Mouse (Mus musculus): Measurements from ENCODE around the gene Gm20388. TPM values are rescaled to one million over a fixed set of nuclear protein-coding genes. Genes with fewer than 3 reads are reported as not detected.
"Not testable (repeated sequence)": the region's sequence is repeated elsewhere in the genome, so short reads cannot be mapped to it uniquely, and the experiment has no call there.

The Gm20388 gene
- total RNA-seq, 1 experiment from 2014 or later, result 10.0 TPM

DNA sequence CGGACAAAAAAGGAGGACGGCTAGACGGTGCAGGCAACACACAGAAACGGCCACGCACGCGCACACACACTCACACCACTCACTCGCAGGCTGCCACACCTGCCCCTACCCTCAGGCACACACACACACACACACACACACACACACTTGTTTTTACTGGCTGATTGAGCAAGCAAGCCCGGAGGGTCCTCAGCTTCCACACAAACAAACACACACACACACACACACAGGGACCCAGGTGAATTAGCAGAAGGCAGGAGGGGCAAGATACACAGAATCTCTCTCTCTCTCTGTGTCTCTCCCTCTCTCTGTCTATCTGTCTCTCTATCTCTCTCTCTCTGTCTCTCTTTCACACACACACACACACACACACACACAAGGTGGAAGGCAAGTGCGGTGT lies 3664.7 kb downstream of the Gm20388 start:
- not testable (repeated sequence) for ATAC-seq (replicated peaks; ENCODE audit: insufficient number of reproducible peaks, low FRiP score, low TSS enrichment, poor library complexity, severe bottlenecking)

- not testable (repeated sequence) for ATAC-seq (replicated peaks; ENCODE audit: insufficient number of reproducible peaks, low FRiP score, low TSS enrichment, poor library complexity, severe bottlenecking)
Observed at GRCm38 (mm10) chr8:123600666-123601172, 3690.1 kb downstream of the Gm20388 start.

DNA sequence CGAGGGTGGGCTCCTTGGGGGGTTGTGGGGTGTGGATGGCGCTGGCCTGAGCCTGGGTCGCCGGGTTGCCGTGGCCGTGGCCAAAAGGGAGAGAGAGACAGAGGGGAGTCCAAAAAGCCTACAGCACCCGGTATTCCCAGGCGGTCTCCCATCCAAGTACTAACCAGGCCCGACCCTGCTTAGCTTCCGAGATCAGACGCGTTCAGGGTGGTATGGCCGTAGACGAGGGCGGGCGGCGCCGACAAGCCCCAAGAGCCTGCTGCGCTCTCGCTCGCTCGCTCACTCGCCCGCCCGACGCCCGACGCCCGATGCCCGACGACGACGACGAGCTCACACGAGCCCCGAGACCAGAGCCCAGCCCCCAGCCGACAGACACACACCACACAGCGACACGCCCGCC lies 3690.8 kb downstream of the Gm20388 start:
- ATAC-seq (replicated peaks; ENCODE audit: insufficient number of reproducible peaks, low FRiP score, low TSS enrichment, poor library complexity, severe bottlenecking), result not testable (repeated sequence)

- not testable (repeated sequence) for ATAC-seq (replicated peaks; ENCODE audit: insufficient number of reproducible peaks, low FRiP score, low TSS enrichment, poor library complexity, severe bottlenecking)
Observed at GRCm38 (mm10) chr8:123612652-123613051, 3702.0 kb downstream of the Gm20388 start.

GRCm38 (mm10) chr8:123623523-123623922 lies 3712.9 kb downstream of the Gm20388 start:
- ATAC-seq (replicated peaks; ENCODE audit: insufficient number of reproducible peaks, low FRiP score, low TSS enrichment, poor library complexity, severe bottlenecking), result not testable (repeated sequence)

GRCm38 (mm10) chr8:123624274-123624673 lies 3713.6 kb downstream of the Gm20388 start:
- ATAC-seq (replicated peaks; ENCODE audit: insufficient number of reproducible peaks, low FRiP score, low TSS enrichment, poor library complexity, severe bottlenecking), result no peak

- no peak for ATAC-seq (replicated peaks; ENCODE audit: insufficient number of reproducible peaks, low FRiP score, low TSS enrichment, poor library complexity, severe bottlenecking)
Observed at GRCm38 (mm10) chr8:123624702-123625101, 3714.1 kb downstream of the Gm20388 start.

DNA sequence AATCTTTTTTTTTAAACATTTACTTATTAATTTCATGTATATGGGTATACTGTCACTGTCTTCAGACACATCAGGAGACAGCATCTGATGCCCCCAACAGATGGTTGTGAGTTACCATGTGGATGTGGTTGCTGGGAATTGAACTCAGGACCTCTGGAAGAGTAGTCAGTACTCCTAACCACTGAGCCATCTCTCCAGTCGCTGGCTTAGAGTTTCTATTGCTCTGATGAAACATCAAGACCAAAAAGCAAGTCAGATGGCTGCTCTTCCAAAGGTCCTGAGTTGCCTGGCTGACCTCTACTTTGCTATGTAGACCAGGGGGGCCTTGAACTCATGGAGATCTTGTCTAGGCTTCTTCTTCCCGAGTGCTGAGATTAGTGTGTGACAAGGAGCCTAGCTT lies 3715.1 kb downstream of the Gm20388 start:
- ATAC-seq (replicated peaks; ENCODE audit: insufficient number of reproducible peaks, low FRiP score, low TSS enrichment, poor library complexity, severe bottlenecking), result no peak

GRCm38 (mm10) chr8:123627410-123628147 lies 3716.9 kb downstream of the Gm20388 start:
- no peak for ATAC-seq (replicated peaks; ENCODE audit: insufficient number of reproducible peaks, low FRiP score, low TSS enrichment, poor library complexity, severe bottlenecking)

- ATAC-seq (replicated peaks; ENCODE audit: insufficient number of reproducible peaks, low FRiP score, low TSS enrichment, poor library complexity, severe bottlenecking), result peak; percentile 58; the same call in 1 of the 2 replicates
Observed at GRCm38 (mm10) chr8:123628253-123628967, 3717.8 kb downstream of the Gm20388 start.

- ATAC-seq (replicated peaks; ENCODE audit: insufficient number of reproducible peaks, low FRiP score, low TSS enrichment, poor library complexity, severe bottlenecking), result peak; percentile 73
Observed at GRCm38 (mm10) chr8:123628968-123629755, 3718.5 kb downstream of the Gm20388 start.

GRCm38 (mm10) chr8:123630058-123630457 lies 3719.4 kb downstream of the Gm20388 start:
- no peak for ATAC-seq (replicated peaks; ENCODE audit: insufficient number of reproducible peaks, low FRiP score, low TSS enrichment, poor library complexity, severe bottlenecking)

DNA sequence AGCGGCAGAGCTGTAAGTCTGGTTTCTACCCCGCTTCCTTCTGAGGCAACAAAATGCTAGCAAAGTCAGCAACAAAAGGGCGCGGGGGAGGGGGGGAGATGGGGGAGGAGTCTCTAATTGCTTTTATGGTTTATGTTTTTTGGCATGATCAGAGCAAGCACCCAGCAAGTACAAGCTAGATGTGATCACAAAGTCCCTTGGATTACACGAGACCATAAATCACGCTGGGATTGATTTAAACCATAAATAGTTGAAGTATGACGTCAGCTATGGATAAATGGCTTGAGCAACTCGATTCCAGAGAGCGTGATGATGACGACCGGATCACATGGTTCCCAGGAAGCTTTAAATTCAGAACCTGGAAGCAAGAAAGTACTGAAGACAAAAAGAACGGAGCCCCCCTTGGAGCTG lies 3720.2 kb downstream of the Gm20388 start:
- ATAC-seq (replicated peaks; ENCODE audit: insufficient number of reproducible peaks, low FRiP score, low TSS enrichment, poor library complexity, severe bottlenecking), result no peak

- ATAC-seq (replicated peaks; ENCODE audit: insufficient number of reproducible peaks, low FRiP score, low TSS enrichment, poor library complexity, severe bottlenecking), result not testable (repeated sequence)
Observed at GRCm38 (mm10) chr8:123631746-123632145, 3721.1 kb downstream of the Gm20388 start.

DNA sequence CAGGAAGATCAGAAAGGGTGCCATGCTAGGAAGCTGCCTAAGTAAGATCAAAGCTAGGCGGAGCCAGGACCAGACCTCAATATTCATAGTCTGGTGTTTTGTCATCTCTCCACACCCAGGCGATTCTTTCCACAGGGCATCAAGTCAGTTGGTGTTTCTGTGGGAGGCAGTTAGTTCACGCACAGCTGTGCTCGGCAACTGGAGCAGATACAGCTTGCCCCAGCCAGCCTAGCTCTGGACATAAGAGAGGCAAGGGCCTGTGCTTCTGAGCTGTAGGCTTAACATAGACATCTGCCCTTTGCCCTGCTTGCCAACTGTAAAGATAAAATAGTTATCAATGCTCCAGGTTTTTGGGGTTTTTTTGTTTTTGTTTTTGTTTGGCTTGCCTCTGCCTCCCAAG lies 3721.6 kb downstream of the Gm20388 start:
- no peak for ATAC-seq (replicated peaks; ENCODE audit: insufficient number of reproducible peaks, low FRiP score, low TSS enrichment, poor library complexity, severe bottlenecking)

DNA sequence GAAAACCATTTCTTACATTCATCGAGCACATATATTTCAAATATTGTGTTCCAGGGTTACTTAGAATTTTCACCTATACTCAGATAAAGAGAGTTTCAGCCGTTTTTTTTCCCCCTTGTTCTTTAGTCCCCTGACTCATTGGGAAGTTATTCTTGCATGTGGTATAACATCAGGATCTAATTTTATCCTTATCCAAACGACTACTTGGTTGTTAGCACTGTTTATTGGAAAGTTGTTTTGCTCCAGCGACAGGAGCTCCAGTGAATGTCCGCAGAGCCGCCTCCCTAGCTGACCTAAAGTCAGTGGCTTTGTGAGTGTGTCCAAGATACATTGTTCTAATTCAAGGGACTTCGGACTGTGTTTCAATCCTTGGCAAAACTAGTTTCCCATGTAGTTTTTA lies 3723.2 kb downstream of the Gm20388 start:
- ATAC-seq (replicated peaks; ENCODE audit: insufficient number of reproducible peaks, low FRiP score, low TSS enrichment, poor library complexity, severe bottlenecking), result no peak

- ATAC-seq (replicated peaks; ENCODE audit: insufficient number of reproducible peaks, low FRiP score, low TSS enrichment, poor library complexity, severe bottlenecking), result no peak
Observed at GRCm38 (mm10) chr8:123634395-123635131, 3723.9 kb downstream of the Gm20388 start.

DNA sequence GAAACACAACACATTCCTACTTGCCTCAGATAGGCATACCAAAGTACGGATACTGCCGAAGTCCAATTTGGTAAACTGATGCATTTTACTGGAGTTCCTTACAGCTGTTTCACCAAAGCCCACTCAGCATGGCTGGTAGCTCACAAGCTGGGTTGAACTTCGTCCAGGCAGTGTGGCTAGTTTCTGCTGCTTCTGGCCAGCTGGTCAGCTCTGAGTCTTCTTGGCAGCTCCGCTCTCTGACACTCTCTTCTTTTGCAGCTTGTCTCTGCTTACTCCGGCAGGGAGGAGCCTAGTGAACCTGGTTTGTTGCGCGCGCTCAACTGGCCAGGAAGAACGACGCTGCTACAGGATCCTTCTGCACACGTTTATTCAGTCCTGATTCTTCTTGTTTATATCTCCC lies 3725.0 kb downstream of the Gm20388 start:
- ATAC-seq (replicated peaks; ENCODE audit: insufficient number of reproducible peaks, low FRiP score, low TSS enrichment, poor library complexity, severe bottlenecking), result no peak

All from monocyte, adult 5-6 weeks (primary cell).